Mouse (Mus musculus) G1E (cell line): ENCODE results near the gene Kif1b.

Source experiments
- CTCF ChIP-seq: IDR thresholded peaks from 2 replicates; pipeline ENCODE4 v1.5.1; 2012; ENCODE audit warnings: low read depth, low read length, inconsistent platforms, mixed read lengths
- GATA1 ChIP-seq: IDR thresholded peaks from 2 replicates; pipeline ENCODE4 v1.6.1; 2012; ENCODE audit warnings: borderline replicate concordance, low read length, inconsistent platforms, mixed read lengths
- GATA2 ChIP-seq: IDR thresholded peaks from 2 replicates; pipeline ENCODE4 v1.6.1; 2012; ENCODE audit warnings: low read depth, low read length, inconsistent platforms, borderline replicate concordance
- POLR2AphosphoS5 ChIP-seq: IDR thresholded peaks from 2 replicates; pipeline ENCODE4 v1.6.1; 2012; ENCODE audit warnings: low read depth, low read length, inconsistent platforms; ENCODE audit not compliant: insufficient replicate concordance

- TF ChIP-seq CTCF: no peak
- TF ChIP-seq GATA1: no peak
- TF ChIP-seq POLR2AphosphoS5: no peak
- TF ChIP-seq GATA2: no peak
Measured at GRCm38 (mm10) chr4:149128467-149128866, 179.0 kb downstream of the Kif1b start.
